ENCODE assay signal across 8 mouse cellular contexts in genomic region chr4:106749699-106750098, GRCm38 (mm10). TPM values are rescaled to one million over a fixed set of nuclear protein-coding genes. Genes with fewer than 3 reads are reported as not detected.
DNase-seq lines count a peak whose midpoint lies in the region; ATAC-seq and TF ChIP-seq lines count a peak whose summit lies in the region.

No protein-coding gene starts in this region.

- no peaks in the 10 kb centered on the region for H3K4me1 ChIP-seq in bone marrow macrophage, adult 2 months (ENCODE audit: control insufficient read depth, insufficient read depth, low read length)
- no peaks in the 10 kb centered on the region for H3K4me1 ChIP-seq in embryonic fibroblast, embryonic 13.5 days (ENCODE audit: control insufficient read depth, insufficient read depth, low read length)
- H3K4me1 ChIP-seq in heart, embryonic 11.5 days (ENCODE audit: control insufficient read depth, insufficient read depth, low read length), result peaks cover 7% of the 10 kb centered on the region; the same call in 1 of the 2 replicates
- no peaks in the 10 kb centered on the region for H3K4me1 ChIP-seq in kidney, embryonic 16.5 days (ENCODE audit: insufficient read depth, low read length)

- TF ChIP-seq CTCF in bone marrow macrophage, adult 2 months (IDR thresholded peaks at IDR 0.05; ENCODE audit: low read depth, low read length), result 0 out of 2 replicates have a peak, but pooled peaks have one; percentile 14
- peak; percentile 78 for TF ChIP-seq CTCF in embryonic fibroblast, embryonic 13.5 days (IDR thresholded peaks at IDR 0.05; ENCODE audit: borderline replicate concordance, insufficient read depth, low read length)

- H3K27ac ChIP-seq in bone marrow macrophage, adult 2 months (ENCODE audit: insufficient read depth, low read depth, low read length), result no peak overlapping the region
- H3K27ac ChIP-seq in embryonic fibroblast, embryonic 13.5 days (ENCODE audit: insufficient read depth, low read length), result no peak overlapping the region
- no peak overlapping the region for H3K27ac ChIP-seq in heart, embryonic 11.5 days (ENCODE audit: low read depth, low read length)
- H3K27ac ChIP-seq in kidney, embryonic 16.5 days (ENCODE audit: low read length), result no peak overlapping the region

- 0 out of 2 replicates have a peak overlapping the region, but pooled peaks have one; percentile 34 for H3K9ac ChIP-seq in heart, embryonic 11.5 days (ENCODE audit: low read depth, low read length)
- 0 out of 2 replicates have a peak overlapping the region, but pooled peaks have one; percentile 10 for H3K9ac ChIP-seq in kidney, embryonic 16.5 days (replicated peaks; ENCODE audit: low read length)

- no peaks in the 10 kb centered on the region for H3K9me3 ChIP-seq in heart, embryonic 11.5 days (replicated peaks; ENCODE audit: control insufficient read depth, low read length)
- H3K9me3 ChIP-seq in kidney, embryonic 16.5 days (ENCODE audit: low read length), result no peaks in the 10 kb centered on the region

- no peaks in the 10 kb centered on the region for H3K27me3 ChIP-seq in heart, embryonic 11.5 days (ENCODE audit: control insufficient read depth, insufficient read depth, low read length)
- no peaks in the 10 kb centered on the region for H3K27me3 ChIP-seq in kidney, embryonic 16.5 days (ENCODE audit: insufficient read depth, low read length)

- no peak overlapping the region for H3K4me3 ChIP-seq in bone marrow macrophage, adult 2 months (ENCODE audit: insufficient read depth, low read length)
- no peak overlapping the region for H3K4me3 ChIP-seq in embryonic fibroblast, embryonic 13.5 days (ENCODE audit: insufficient read depth, low read length)
- H3K4me3 ChIP-seq in heart, embryonic 11.5 days (ENCODE audit: low read depth, low read length), result no peak overlapping the region
- 0 out of 2 replicates have a peak overlapping the region, but pooled peaks have one; percentile 8 for H3K4me3 ChIP-seq in kidney, embryonic 16.5 days (ENCODE audit: low read length)

- peak; percentile 7 to 9 for DNase-seq in B cell, adult 2 months
- DNase-seq in liver, result peak; percentile 55
- DNase-seq in naive thymus-derived CD4-positive, alpha-beta T cell, adult 2 months (ENCODE audit: low read depth), result peak; percentile 36
- peak; percentile 79 for DNase-seq in testis, postnatal 10 days (ENCODE audit: low spot score)

- H3K36me3 ChIP-seq in heart, embryonic 11.5 days (ENCODE audit: control insufficient read depth, insufficient read depth, low read length), result no peaks in the 10 kb centered on the region
- H3K36me3 ChIP-seq in kidney, embryonic 16.5 days (ENCODE audit: insufficient read depth, low read length), result no peaks in the 10 kb centered on the region

- peak; percentile 67 for ATAC-seq in heart, embryonic 11.5 days (replicated peaks; ENCODE audit: insufficient number of reproducible peaks, low FRiP score, low TSS enrichment)
- peak; percentile 75 for ATAC-seq in kidney, embryonic 16.5 days (ENCODE audit: low FRiP score, low TSS enrichment)

- WGBS in heart, embryonic 11.5 days (ENCODE audit: insufficient replicate concordance), result 2% methylated on average over 7 of the region's 7 CpGs
- 3% methylated on average over 7 of the region's 7 CpGs for WGBS in kidney, embryonic 16.5 days

- peak overlapping the region; percentile 50 for H3K4me2 ChIP-seq in heart, embryonic 11.5 days
- H3K4me2 ChIP-seq in kidney, embryonic 16.5 days (replicated peaks; ENCODE audit: low read depth, low read length), result peak overlapping the region; percentile 32

- TF ChIP-seq POLR2A in bone marrow macrophage, adult 2 months (IDR thresholded peaks at IDR 0.05; ENCODE audit: borderline replicate concordance, low read depth, low read length), result no peak
- TF ChIP-seq POLR2A in embryonic fibroblast, embryonic 13.5 days (IDR thresholded peaks at IDR 0.05; ENCODE audit: low read depth, low read length), result no peak

RNA-seq across cellular contexts. Expression of gene Fam151a, which starts 16.0 kb away (rescaled TPM):
- not detected in 2 replicates for polyA plus RNA-seq in bone marrow macrophage, adult 2 months (2012; ENCODE audit: insufficient read depth, insufficient read length, missing spikeins)
- polyA plus RNA-seq in embryonic fibroblast, embryonic 13.5 days (2011; ENCODE audit: insufficient read length, low read depth, missing spikeins), result not detected in 2 replicates
- polyA plus RNA-seq in heart, embryonic 11.5 days (2014; fragmentation: Nextera tagmentation; extraction: Ambion mirVana), result 0.11 TPM in 1 of 2 replicates, not detected in the other
- polyA plus RNA-seq in kidney, embryonic 16.5 days (2015; fragmentation: Nextera tagmentation; extraction: Ambion mirVana), result 6.8 and 8.1 TPM in 2 replicates

RNA-seq across cellular contexts. Expression of gene Mroh7, which starts 19.0 kb away (rescaled TPM):
- polyA plus RNA-seq in bone marrow macrophage, adult 2 months (2012; ENCODE audit: insufficient read depth, insufficient read length, missing spikeins), result not detected in 2 replicates
- not detected in 2 replicates for polyA plus RNA-seq in embryonic fibroblast, embryonic 13.5 days (2011; ENCODE audit: insufficient read length, low read depth, missing spikeins)
- 0.17 and 0.38 TPM in 2 replicates for polyA plus RNA-seq in heart, embryonic 11.5 days (2014; fragmentation: Nextera tagmentation; extraction: Ambion mirVana)
- polyA plus RNA-seq in kidney, embryonic 16.5 days (2015; fragmentation: Nextera tagmentation; extraction: Ambion mirVana), result 0.74 and 1.8 TPM in 2 replicates

RNA-seq across cellular contexts. Expression of gene Acot11, which starts 55.1 kb away (rescaled TPM):
- polyA plus RNA-seq in bone marrow macrophage, adult 2 months (2012; ENCODE audit: insufficient read depth, insufficient read length, missing spikeins), result 5.6 and 6.6 TPM in 2 replicates
- polyA plus RNA-seq in embryonic fibroblast, embryonic 13.5 days (2011; ENCODE audit: insufficient read length, low read depth, missing spikeins), result 3.9 and 4.8 TPM in 2 replicates
- polyA plus RNA-seq in heart, embryonic 11.5 days (2014; fragmentation: Nextera tagmentation; extraction: Ambion mirVana), result 3.0 and 4.3 TPM in 2 replicates
- 2.8 and 2.9 TPM in 2 replicates for polyA plus RNA-seq in kidney, embryonic 16.5 days (2015; fragmentation: Nextera tagmentation; extraction: Ambion mirVana)

Comparison
In these comparisons a context has a peak if more than half of its experiments do, and no peak if none do; other contexts are left out.
1. DNase-seq: peak in every context shown above with its lines; median percentile 79 in testis, postnatal 10 days; 55 in liver; 36 in naive thymus-derived CD4-positive, alpha-beta T cell, adult 2 months; 8 in B cell, adult 2 months.